Mouse (Mus musculus): ENCODE measurements around the gene E130116L18Rik. TPM values are rescaled to one million over a fixed set of nuclear protein-coding genes. Genes with fewer than 3 reads are reported as not detected.
"Not testable (repeated sequence)": the region's sequence is repeated elsewhere in the genome, so short reads cannot be mapped to it uniquely, and the experiment has no call there.

Gene E130116L18Rik
- polyA plus RNA-seq, 1 experiment from 2014 or later, result not detected

DNA sequence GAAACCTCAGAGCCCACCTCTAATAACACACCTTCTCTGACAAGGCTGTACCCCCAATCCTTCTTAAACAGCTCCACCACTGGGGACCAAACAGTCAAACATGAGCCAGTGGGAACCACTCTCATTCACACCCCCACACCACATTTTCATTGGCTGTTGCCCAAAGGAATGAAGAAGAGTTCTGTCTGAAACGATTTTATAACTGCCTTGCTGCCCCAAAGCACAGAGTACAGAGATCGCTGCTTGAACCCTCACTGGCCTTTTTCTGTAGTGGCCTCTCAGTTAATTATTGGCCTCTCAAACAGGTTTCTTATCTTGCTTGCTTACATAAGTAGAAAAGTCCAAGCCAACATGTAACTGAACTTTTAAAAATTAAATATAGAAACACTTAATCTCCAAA, 29.5 kb upstream of the E130116L18Rik start:
- H3K27ac ChIP-seq (replicated peaks in 1 of 2; ENCODE audit: control insufficient read depth in 1 of 2, insufficient read depth in 1 of 2, low read depth in 2 of 2, low read length in 2 of 2), result no peak overlapping the region
- peaks cover 85% of the 10 kb centered on the region for H3K36me3 ChIP-seq (ENCODE audit: control insufficient read depth, insufficient read depth, low read length)
- no peaks in the 10 kb centered on the region for H3K4me1 ChIP-seq (ENCODE audit: control insufficient read depth in 2 of 2, insufficient read depth in 2 of 2, low read length in 2 of 2)
- WGBS, result 64% methylated on average over 2 of the region's 2 CpGs
- H3K9ac ChIP-seq (ENCODE audit: low read length), result no peak overlapping the region
- no peak for ATAC-seq (ENCODE audit: insufficient number of reproducible peaks, insufficient read depth, low FRiP score, low read depth)
- H3K4me3 ChIP-seq (ENCODE audit: control insufficient read depth in 1 of 2, insufficient read depth in 1 of 2, low read depth in 1 of 2, low read length in 2 of 2), result no peak overlapping the region
- no peaks in the 10 kb centered on the region for H3K27me3 ChIP-seq (ENCODE audit: control insufficient read depth, insufficient read depth, low read length)
- H3K4me2 ChIP-seq (ENCODE audit: low read length), result no peak overlapping the region
- no peaks in the 10 kb centered on the region for H3K9me3 ChIP-seq (ENCODE audit: control insufficient read depth, low read length)

DNA sequence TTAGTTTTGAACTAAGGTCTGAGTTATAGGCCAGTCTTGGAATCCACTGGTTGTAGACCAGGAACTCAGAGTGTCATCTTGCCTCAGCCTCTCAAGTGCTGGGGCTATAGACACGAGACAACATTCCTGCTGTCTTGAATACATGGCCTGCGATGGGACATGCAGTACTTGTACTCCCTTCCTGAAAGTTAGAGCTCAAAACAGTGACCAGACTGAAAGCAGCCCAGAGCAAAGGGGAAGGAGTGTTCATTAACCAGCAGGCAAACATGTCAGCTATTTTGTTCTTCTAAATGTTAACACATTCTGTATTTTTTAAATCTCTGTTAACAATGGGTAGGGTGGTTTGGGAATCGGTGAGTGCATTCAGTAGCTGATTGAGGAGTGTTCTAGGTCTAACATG, 24.1 kb upstream of the E130116L18Rik start:
- 70% methylated on average over 3 of the region's 3 CpGs for WGBS
- Histone ChIP-seq H3K9me3 (ENCODE audit: control insufficient read depth, low read length) (no peaks in the 10 kb centered on the region), H3K4me1 (ENCODE audit: control insufficient read depth in 2 of 2, insufficient read depth in 2 of 2, low read length in 2 of 2) (no peaks in the 10 kb centered on the region), H3K36me3 (ENCODE audit: control insufficient read depth, insufficient read depth, low read length) (peaks cover 45% of the 10 kb centered on the region), H3K4me2 (ENCODE audit: low read length) (no peak overlapping the region), H3K27me3 (ENCODE audit: control insufficient read depth, insufficient read depth, low read length) (no peaks in the 10 kb centered on the region), H3K27ac (replicated peaks in 1 of 2; ENCODE audit: control insufficient read depth in 1 of 2, insufficient read depth in 1 of 2, low read depth in 2 of 2, low read length in 2 of 2) (no peak overlapping the region), H3K4me3 (ENCODE audit: control insufficient read depth in 1 of 2, insufficient read depth in 1 of 2, low read depth in 1 of 2, low read length in 2 of 2) (no peak overlapping the region), H3K9ac (ENCODE audit: low read length) (no peak overlapping the region)
- no peak for ATAC-seq (ENCODE audit: insufficient number of reproducible peaks, insufficient read depth, low FRiP score, low read depth)

DNA sequence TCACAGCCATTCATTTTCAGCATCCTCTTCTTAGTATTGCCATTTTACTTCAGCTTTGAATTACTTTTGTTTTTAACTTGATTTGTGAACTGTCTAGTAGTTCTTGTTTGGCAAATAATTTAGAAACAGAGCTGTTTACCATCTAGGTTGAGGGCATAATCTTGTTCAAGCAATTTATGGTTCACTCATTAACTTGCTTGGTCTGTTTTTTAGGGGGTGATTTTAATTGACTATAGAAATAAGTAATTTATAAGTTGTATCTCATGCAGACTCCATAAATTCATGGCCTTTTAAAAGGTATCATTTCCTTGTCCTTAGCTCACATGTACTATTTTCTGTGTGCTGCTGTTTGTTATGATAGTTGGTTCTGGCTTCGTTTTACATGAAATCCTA, 23.5 kb upstream of the E130116L18Rik start:
- no peaks in the 10 kb centered on the region for H3K27me3 ChIP-seq (ENCODE audit: control insufficient read depth, insufficient read depth, low read length)
- H3K9ac ChIP-seq (ENCODE audit: low read length), result no peak overlapping the region
- no peak overlapping the region for H3K27ac ChIP-seq (replicated peaks in 1 of 2; ENCODE audit: control insufficient read depth in 1 of 2, insufficient read depth in 1 of 2, low read depth in 2 of 2, low read length in 2 of 2)
- no peaks in the 10 kb centered on the region for H3K4me1 ChIP-seq (ENCODE audit: control insufficient read depth in 2 of 2, insufficient read depth in 2 of 2, low read length in 2 of 2)
- WGBS, result 77% methylated on average over 1 of the region's 1 CpGs
- no peak overlapping the region for H3K4me3 ChIP-seq (ENCODE audit: control insufficient read depth in 1 of 2, insufficient read depth in 1 of 2, low read depth in 1 of 2, low read length in 2 of 2)
- no peak for ATAC-seq (ENCODE audit: insufficient number of reproducible peaks, insufficient read depth, low FRiP score, low read depth)
- peaks cover 44% of the 10 kb centered on the region for H3K36me3 ChIP-seq (ENCODE audit: control insufficient read depth, insufficient read depth, low read length)
- no peaks in the 10 kb centered on the region for H3K9me3 ChIP-seq (ENCODE audit: control insufficient read depth, low read length)
- H3K4me2 ChIP-seq (ENCODE audit: low read length), result no peak overlapping the region

DNA sequence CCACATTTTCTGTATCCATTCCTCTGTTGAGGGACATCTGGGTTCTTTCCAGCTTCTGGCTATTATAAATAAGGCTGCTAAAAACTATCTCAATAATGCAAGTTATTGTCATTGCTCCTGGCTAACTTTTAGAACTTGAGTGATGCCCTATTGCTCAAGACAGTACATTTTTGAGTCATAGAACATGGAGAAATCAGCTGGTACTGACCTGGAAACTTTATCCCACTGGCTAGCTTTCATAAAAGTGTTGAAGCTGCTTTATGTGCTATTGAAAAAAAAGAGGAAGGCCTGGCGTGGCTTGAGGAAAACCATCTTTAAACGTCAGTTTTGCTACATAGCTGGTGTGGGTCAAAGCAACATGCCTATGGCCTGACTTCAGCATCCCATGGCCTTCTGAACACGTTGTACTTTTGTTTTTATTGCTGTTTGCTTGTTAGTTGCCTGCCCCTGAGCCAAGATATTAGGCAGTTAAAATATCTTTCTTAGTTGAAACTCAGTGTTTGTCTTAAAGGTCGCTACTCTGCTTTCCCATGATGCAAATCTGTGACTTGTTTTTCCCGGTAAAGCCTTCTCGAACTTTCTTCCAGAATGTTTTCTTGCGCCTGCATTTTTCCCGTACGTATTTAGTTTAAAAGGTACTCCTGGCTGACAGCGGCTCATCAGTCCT, 23.0 kb upstream of the E130116L18Rik start:
- peaks cover 42% of the 10 kb centered on the region for H3K36me3 ChIP-seq (ENCODE audit: control insufficient read depth, insufficient read depth, low read length)
- no peak for ATAC-seq (ENCODE audit: insufficient number of reproducible peaks, insufficient read depth, low FRiP score, low read depth)
- no peak overlapping the region for H3K27ac ChIP-seq (replicated peaks in 1 of 2; ENCODE audit: control insufficient read depth in 1 of 2, insufficient read depth in 1 of 2, low read depth in 2 of 2, low read length in 2 of 2)
- no peak overlapping the region for H3K4me3 ChIP-seq (ENCODE audit: control insufficient read depth in 1 of 2, insufficient read depth in 1 of 2, low read depth in 1 of 2, low read length in 2 of 2)
- no peak overlapping the region for H3K4me2 ChIP-seq (ENCODE audit: low read length)
- no peak overlapping the region for H3K9ac ChIP-seq (ENCODE audit: low read length)
- H3K27me3 ChIP-seq (ENCODE audit: control insufficient read depth, insufficient read depth, low read length), result no peaks in the 10 kb centered on the region
- no peaks in the 10 kb centered on the region for H3K9me3 ChIP-seq (ENCODE audit: control insufficient read depth, low read length)
- 89% methylated on average over 10 of the region's 10 CpGs for whole genome bisulfite sequencing
- H3K4me1 ChIP-seq (ENCODE audit: control insufficient read depth in 2 of 2, insufficient read depth in 2 of 2, low read length in 2 of 2), result no peaks in the 10 kb centered on the region

DNA sequence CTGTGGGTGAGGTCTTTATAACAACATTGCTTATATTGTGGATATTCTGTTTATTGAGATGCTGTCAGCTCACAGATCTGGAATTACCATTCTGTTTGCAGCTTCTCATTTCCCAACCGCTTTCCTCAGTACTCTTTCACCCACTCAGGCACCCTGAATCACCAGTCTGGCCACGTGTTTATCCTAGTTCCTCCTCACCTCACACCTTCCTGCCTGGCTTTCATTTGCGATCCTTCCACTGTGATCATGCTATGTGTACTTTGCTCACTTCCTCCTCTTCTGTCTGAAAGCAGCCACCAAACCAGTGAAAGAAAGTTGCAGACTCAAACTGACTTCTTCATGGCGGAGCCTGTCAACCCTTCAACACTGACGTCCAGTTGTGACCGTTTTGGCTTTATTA, 20.1 kb upstream of the E130116L18Rik start:
- Histone ChIP-seq H3K9me3 (ENCODE audit: control insufficient read depth, low read length) (no peaks in the 10 kb centered on the region), H3K4me3 (ENCODE audit: control insufficient read depth in 1 of 2, insufficient read depth in 1 of 2, low read depth in 1 of 2, low read length in 2 of 2) (no peak overlapping the region), H3K9ac (ENCODE audit: low read length) (no peak overlapping the region), H3K36me3 (ENCODE audit: control insufficient read depth, insufficient read depth, low read length) (peaks cover 23% of the 10 kb centered on the region), H3K27me3 (ENCODE audit: control insufficient read depth, insufficient read depth, low read length) (no peaks in the 10 kb centered on the region), H3K4me2 (ENCODE audit: low read length) (no peak overlapping the region), H3K27ac (replicated peaks in 1 of 2; ENCODE audit: control insufficient read depth in 1 of 2, insufficient read depth in 1 of 2, low read depth in 2 of 2, low read length in 2 of 2) (no peak overlapping the region), H3K4me1 (ENCODE audit: control insufficient read depth in 2 of 2, insufficient read depth in 2 of 2, low read length in 2 of 2) (no peaks in the 10 kb centered on the region)
- WGBS, result 86% methylated on average over 6 of the region's 6 CpGs
- no peak for ATAC-seq (ENCODE audit: insufficient number of reproducible peaks, insufficient read depth, low FRiP score, low read depth)

DNA sequence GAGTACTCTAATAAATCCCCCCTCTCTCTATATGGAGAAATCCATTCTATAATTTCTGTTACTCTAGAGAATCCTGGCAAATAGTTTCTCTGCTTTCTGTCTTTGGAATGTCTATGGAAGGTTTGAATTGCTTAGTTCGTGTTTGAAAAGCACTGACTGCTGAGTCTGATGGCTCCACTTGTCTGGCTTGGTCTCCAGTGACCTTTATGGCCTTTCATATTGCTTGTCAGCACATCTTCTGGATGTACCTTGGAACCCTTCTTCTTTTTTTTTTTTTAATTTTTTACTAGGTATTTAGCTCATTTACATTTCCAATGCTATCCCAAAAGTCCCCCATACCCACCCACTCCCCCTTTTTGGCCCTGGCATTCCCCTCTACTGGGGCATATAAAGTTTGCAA, 1.4 kb upstream of the E130116L18Rik start:
- peaks cover 0 to 10% of the 10 kb centered on the region in 2 experiments; a peak in 3 of 4 replicates for H3K4me1 ChIP-seq (ENCODE audit: control insufficient read depth in 2 of 2, insufficient read depth in 2 of 2, low read length in 2 of 2)
- H3K4me2 ChIP-seq (ENCODE audit: low read length); ATAC-seq (ENCODE audit: insufficient number of reproducible peaks, insufficient read depth, low FRiP score, low read depth); H3K36me3 ChIP-seq (ENCODE audit: control insufficient read depth, insufficient read depth, low read length); H3K27me3 ChIP-seq (ENCODE audit: control insufficient read depth, insufficient read depth, low read length); H3K4me3 ChIP-seq (ENCODE audit: control insufficient read depth in 1 of 2, insufficient read depth in 1 of 2, low read depth in 1 of 2, low read length in 2 of 2); H3K9ac ChIP-seq (ENCODE audit: low read length); H3K9me3 ChIP-seq (ENCODE audit: control insufficient read depth, low read length); H3K27ac ChIP-seq (replicated peaks in 1 of 2; ENCODE audit: control insufficient read depth in 1 of 2, insufficient read depth in 1 of 2, low read depth in 2 of 2, low read length in 2 of 2): not testable (repeated sequence)
- 90% methylated on average over 1 of the region's 1 CpGs for WGBS

DNA sequence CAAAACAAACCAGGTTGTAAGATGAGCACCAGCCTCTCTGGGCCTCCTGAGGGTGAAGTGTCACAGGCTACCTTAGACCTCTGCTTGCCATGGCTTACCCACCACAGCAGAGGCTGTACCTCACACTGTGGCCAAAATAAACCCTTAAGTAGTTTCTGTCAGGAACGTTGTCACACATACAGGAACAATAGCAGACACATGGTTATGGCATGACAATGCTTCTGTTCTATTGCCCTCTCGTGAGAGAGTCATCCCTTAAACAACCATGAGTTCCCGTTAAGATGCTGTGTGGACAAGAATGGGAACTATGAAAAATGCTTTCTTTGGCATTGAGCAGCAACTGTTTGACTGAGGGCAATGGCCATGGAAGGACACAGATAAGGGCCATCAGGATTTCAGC, 1.3 kb downstream of the E130116L18Rik start, which contains the start of gene Galnt11:
Gene Galnt11, plus strand, starts transcription at position 301 of the 400 bp plus-strand sequence.
- Histone ChIP-seq H3K9me3 (ENCODE audit: control insufficient read depth, low read length) (no peaks in the 10 kb centered on the region), H3K4me1 (ENCODE audit: control insufficient read depth in 2 of 2, insufficient read depth in 2 of 2, low read length in 2 of 2) (peaks cover 0 to 10% of the 10 kb centered on the region in 2 experiments; a peak in 3 of 4 replicates), H3K4me2 (ENCODE audit: low read length) (peak within 1 kb of the TSS; percentile 77), H3K4me3 (ENCODE audit: control insufficient read depth in 1 of 2, insufficient read depth in 1 of 2, low read depth in 1 of 2, low read length in 2 of 2) (peak within 1 kb of the TSS; percentile 74 to 87), H3K27ac (replicated peaks in 1 of 2; ENCODE audit: control insufficient read depth in 1 of 2, insufficient read depth in 1 of 2, low read depth in 2 of 2, low read length in 2 of 2) (peak within 1 kb of the TSS; percentile 80 to 85), H3K27me3 (ENCODE audit: control insufficient read depth, insufficient read depth, low read length) (no peaks in the 10 kb centered on the region), H3K36me3 (ENCODE audit: control insufficient read depth, insufficient read depth, low read length) (no peaks in the 10 kb centered on the region), H3K9ac (ENCODE audit: low read length) (peak within 1 kb of the TSS; percentile 87)
- no peak for ATAC-seq (ENCODE audit: insufficient number of reproducible peaks, insufficient read depth, low FRiP score, low read depth)
- 64% methylated on average over 3 of the region's 3 CpGs for WGBS

DNA sequence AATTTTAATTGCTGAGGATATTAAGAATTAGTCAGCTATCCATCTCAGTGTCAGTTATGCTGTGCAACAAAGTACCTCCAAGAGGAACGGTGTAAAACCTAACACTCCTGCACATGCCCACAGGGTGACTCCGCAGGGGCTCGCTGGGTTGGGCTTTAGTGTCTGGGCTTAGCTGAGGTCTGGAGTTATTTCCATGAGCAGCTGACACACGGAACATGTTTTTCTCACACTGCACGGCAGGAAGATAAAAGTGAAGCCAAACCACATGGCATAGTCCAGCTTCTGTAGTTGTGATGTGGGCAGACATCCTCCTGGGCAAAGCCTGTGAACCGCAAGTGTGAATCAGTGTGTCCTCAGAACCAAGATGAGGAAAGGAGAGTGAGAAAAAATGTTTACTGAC, 7.9 kb downstream of the E130116L18Rik start:
- no peak overlapping the region for H3K9ac ChIP-seq (ENCODE audit: low read length)
- H3K4me3 ChIP-seq (ENCODE audit: control insufficient read depth in 1 of 2, insufficient read depth in 1 of 2, low read depth in 1 of 2, low read length in 2 of 2), result no peak overlapping the region
- no peaks in the 10 kb centered on the region for H3K9me3 ChIP-seq (ENCODE audit: control insufficient read depth, low read length)
- H3K4me2 ChIP-seq (ENCODE audit: low read length), result no peak overlapping the region
- no peak for ATAC-seq (ENCODE audit: insufficient number of reproducible peaks, insufficient read depth, low FRiP score, low read depth)
- no peaks in the 10 kb centered on the region for H3K4me1 ChIP-seq (ENCODE audit: control insufficient read depth in 2 of 2, insufficient read depth in 2 of 2, low read length in 2 of 2)
- H3K27ac ChIP-seq (replicated peaks in 1 of 2; ENCODE audit: control insufficient read depth in 1 of 2, insufficient read depth in 1 of 2, low read depth in 2 of 2, low read length in 2 of 2), result no peak overlapping the region
- H3K27me3 ChIP-seq (ENCODE audit: control insufficient read depth, insufficient read depth, low read length), result no peaks in the 10 kb centered on the region
- 63% methylated on average over 6 of the region's 6 CpGs for WGBS
- no peaks in the 10 kb centered on the region for H3K36me3 ChIP-seq (ENCODE audit: control insufficient read depth, insufficient read depth, low read length)
